Mouse (Mus musculus) stomach, postnatal 0 days (tissue): ENCODE data around the gene Myd88. TPM values are rescaled to one million over a fixed set of nuclear protein-coding genes. Genes with fewer than 3 reads are reported as not detected.

Experiments
- ATAC-seq: fragments of 200-750 bp; cut with Nextera tagmentation; 2 replicates; pipeline ENCODE4 v1.8.0; 2017; ENCODE audit not compliant: low FRiP score, low TSS enrichment
- DNase-seq: peaks from one replicate; pipeline ENCODE4 v3.0.0-alpha.2; 2016; ENCODE audit warnings: low spot score
- H3K27ac ChIP-seq: fragments of 300-500 bp; sonication (generic); replicated peaks from 2 replicates; pipeline ENCODE4 v1.5.1; 2014; ENCODE audit warnings: mild to moderate bottlenecking, control low read depth
- H3K27me3 ChIP-seq: fragments of 300-500 bp; sonication (generic); 2 replicates; pipeline ENCODE4 v1.6.1; 2014; ENCODE audit warnings: low read length; ENCODE audit not compliant: control insufficient read depth, insufficient read depth
- H3K36me3 ChIP-seq: fragments of 300-500 bp; sonication (generic); 2 replicates; pipeline ENCODE4 v1.6.1; 2014; ENCODE audit warnings: low read length, mixed read lengths; ENCODE audit not compliant: control insufficient read depth, insufficient read depth
- H3K4me1 ChIP-seq: fragments of 300-500 bp; sonication (generic); replicated peaks from 2 replicates; pipeline ENCODE4 v1.6.1; 2014; ENCODE audit warnings: antibody characterized with exemption; ENCODE audit not compliant: control insufficient read depth, insufficient read depth
- H3K4me2 ChIP-seq: fragments of 300-500 bp; sonication (generic); replicated peaks from 2 replicates; pipeline ENCODE4 v1.6.1; 2014; ENCODE audit warnings: low read depth, mild to moderate bottlenecking, control low read depth, moderate library complexity
- H3K4me3 ChIP-seq: fragments of 300-500 bp; sonication (generic); 2 replicates; pipeline ENCODE4 v1.5.1; 2014; ENCODE audit warnings: low read depth, low read length, control low read depth
- H3K9ac ChIP-seq: fragments of 300-500 bp; sonication (generic); 2 replicates; pipeline ENCODE4 v1.6.1; 2014; ENCODE audit warnings: mild to moderate bottlenecking, low read length, control low read depth, mixed read lengths
- H3K9me3 ChIP-seq: fragments of 300-500 bp; sonication (generic); 2 replicates; pipeline ENCODE4 v1.6.1; 2016; ENCODE audit warnings: low read length; ENCODE audit not compliant: control insufficient read depth
- CTCF ChIP-seq: IDR thresholded peaks from 2 replicates; pipeline ENCODE4 v1.5.1; 2016; ENCODE audit warnings: antibody characterized with exemption, low read depth, mild to moderate bottlenecking, moderate library complexity
- EP300 ChIP-seq: optimal IDR thresholded peaks from 2 replicates; pipeline ENCODE3; 2016; ENCODE audit warnings: antibody characterized with exemption
- WGBS: fragments of 180-500 bp; shearing (Covaris S2); extraction: QIAGEN DNeasy Blood & Tissue Kit; methylation state at CpG from one replicate; pipeline ENCODE4 v1.1.7; 2014; 5-methylcytosine and 5-hydroxymethylcytosine counted together
- polyA plus RNA-seq: library from polyadenylated mRNA; unstranded; fragments of >200 nt; fragmentation: Nextera tagmentation; extraction: Ambion mirVana; gene quantifications from 2 replicates; pipeline ENCODE4 v1.2.1, GENCODE M21; 2015

The Myd88 gene
- polyA plus RNA-seq, 1 experiment from 2014 or later = 40.8 TPM

GRCm38 (mm10) chr9:119330186-119330963, 10.8 kb downstream of the Myd88 start:
- Histone ChIP-seq H3K9me3 (no peaks in the 10 kb centered on the region), H3K27ac (peak overlapping the region; percentile 85), H3K4me1 (no peaks in the 10 kb centered on the region; the same call in 1 of the 2 replicates), H3K9ac (no peak overlapping the region), H3K27me3 (no peaks in the 10 kb centered on the region), H3K4me3 (no peak overlapping the region), H3K4me2 (peak overlapping the region; percentile 27; the same call in 1 of the 2 replicates), H3K36me3 (no peaks in the 10 kb centered on the region)
- DNase-seq (peak; percentile 62), ATAC-seq (peak; percentile 91)
- TF ChIP-seq CTCF (no peak), EP300 (peak; percentile 50)
- WGBS = 71% methylated on average over 15 of the region's 15 CpGs

GRCm38 (mm10) chr9:119328488-119328887, 12.7 kb downstream of the Myd88 start:
- DNase-seq (no peak), ATAC-seq (no peak)
- Histone ChIP-seq H3K27me3 (no peaks in the 10 kb centered on the region), H3K4me1 (no peaks in the 10 kb centered on the region), H3K9me3 (no peaks in the 10 kb centered on the region), H3K36me3 (no peaks in the 10 kb centered on the region), H3K27ac (no peak overlapping the region), H3K9ac (no peak overlapping the region), H3K4me2 (no peak overlapping the region), H3K4me3 (no peak overlapping the region)
- WGBS = 59% methylated on average over 3 of the region's 3 CpGs
- no peak for TF ChIP-seq EP300
- TF ChIP-seq CTCF = no peak

- TF ChIP-seq EP300 = no peak
- TF ChIP-seq CTCF = no peak
- no peaks in the 10 kb centered on the region; the same call in 1 of the 2 replicates for H3K4me1 ChIP-seq
- no peak overlapping the region for H3K9ac ChIP-seq
- 79% methylated on average over 1 of the region's 1 CpGs for WGBS
- no peak overlapping the region for H3K27ac ChIP-seq
- ATAC-seq = no peak
- no peaks in the 10 kb centered on the region for H3K27me3 ChIP-seq
- no peaks in the 10 kb centered on the region for H3K36me3 ChIP-seq
- no peak overlapping the region for H3K4me3 ChIP-seq
- H3K9me3 ChIP-seq = no peaks in the 10 kb centered on the region
- H3K4me2 ChIP-seq = no peak overlapping the region
- DNase-seq = no peak
Measured at GRCm38 (mm10) chr9:119324130-119324529, 17.1 kb downstream of the Myd88 start.

- TF ChIP-seq CTCF (no peak), EP300 (no peak)
- H3K27me3 ChIP-seq = no peaks in the 10 kb centered on the region
- no peaks in the 10 kb centered on the region; the same call in 1 of the 2 replicates for H3K4me1 ChIP-seq
- H3K9me3 ChIP-seq = no peaks in the 10 kb centered on the region
- H3K4me3 ChIP-seq = peak overlapping the region; percentile 84
- H3K36me3 ChIP-seq = no peaks in the 10 kb centered on the region
- H3K9ac ChIP-seq = peak overlapping the region; percentile 67
- peak overlapping the region; percentile 69 for H3K4me2 ChIP-seq
- peak overlapping the region; percentile 93 for H3K27ac ChIP-seq
- DNase-seq (no peak), ATAC-seq (no peak)
- 3% methylated on average over 9 of the region's 9 CpGs for WGBS
Measured at GRCm38 (mm10) chr9:119323260-119323645, 18.0 kb downstream of the Myd88 start.

GRCm38 (mm10) chr9:119322289-119323259, 18.6 kb downstream of the Myd88 start, which contains the start of gene Oxsr1:
Gene Oxsr1 (minus strand): TSS chr9:119322427.
- Histone ChIP-seq H3K9ac (peak within 1 kb of the TSS; percentile 82), H3K9me3 (no peaks in the 10 kb centered on the region), H3K4me3 (peak within 1 kb of the TSS; percentile 84), H3K27me3 (no peaks in the 10 kb centered on the region), H3K27ac (peak within 1 kb of the TSS; percentile 93), H3K4me2 (peak within 1 kb of the TSS; percentile 89), H3K36me3 (no peaks in the 10 kb centered on the region), H3K4me1 (no peaks in the 10 kb centered on the region; the same call in 1 of the 2 replicates)
- DNase-seq (peak; percentile 99), ATAC-seq (peak; percentile 98)
- TF ChIP-seq CTCF = peak; percentile 68
- TF ChIP-seq EP300 = peak; percentile 97
- under 1% methylated on average over 73 of the region's 76 CpGs for WGBS
